Mouse (Mus musculus) gastrocnemius, postnatal 36 days (tissue): ENCODE results near the gene Dhx38. TPM values are rescaled to one million over a fixed set of nuclear protein-coding genes. Genes with fewer than 3 reads are reported as not detected.
A peak's percentile ranks its signal among the peaks of the same experiment; 100 is the strongest.

Experiments used
- DNase-seq, 2 experiments: peaks; one replicate each; pipeline ENCODE4 v3.0.0; 2022
- intact Hi-C: fragments of 180-260 bp; cut with DNase I; formaldehyde crosslinking; loops from one replicate; pipeline ENCODE4 v1.15.1; 2025
- long read RNA-seq, 2 experiments: library from polyadenylated mRNA; stranded (forward); transcript quantifications; one replicate each; pipeline ENCODE4 v2.0.0; 2021
- total RNA-seq, 2 experiments: library from RNA; stranded (reverse); gene quantifications; 2 replicates each; pipeline ENCODE4 v1.2.3; 2021

The Dhx38 gene
- total RNA-seq: 1 to 10 TPM; 8.8 to 9.8 TPM
- long read RNA-seq, experiment 1, full-length matches to known transcripts: 1 of 4 reads
- long read RNA-seq, experiment 1, partial matches to known transcripts: 2 of 4 reads
- long read RNA-seq, experiment 1, other reads (novel, unspliced or antisense): 1 of 4 reads
- long read RNA-seq, experiment 2, partial matches to known transcripts: 6 of 8 reads
- long read RNA-seq, experiment 2, other reads (novel, unspliced or antisense): 2 of 8 reads

- peak; percentile 96 to 98 for DNase-seq
- intact Hi-C loops: loop anchor here (2.0 kb wide), 1 partner anchor 41 kb away; no protein-coding TSS in a partner anchor
Observed at GRCm38 (mm10) chr8:109565498-109566333, at the start of gene Dhx38, which contains the start of gene Txnl4b. Dhx38 (minus strand) TSS chr8:109565861. Txnl4b (plus strand) TSS chr8:109565892.

GRCm38 (mm10) chr8:109614243-109615210, 48.9 kb upstream of the Dhx38 start, which contains the start of gene Pkd1l3:
Pkd1l3 (plus strand) TSS chr8:109614517.
- intact Hi-C loops: no loop called here
- no peak for DNase-seq

- intact Hi-C loops: no loop called here
- peak in 1 of 2 experiments; percentile 26 for DNase-seq
Observed at GRCm38 (mm10) chr8:109609153-109609502, 43.5 kb upstream of the Dhx38 start.

GRCm38 (mm10) chr8:109608271-109609152, 42.9 kb upstream of the Dhx38 start, which contains the start of gene Dhodh:
Dhodh (minus strand) TSS chr8:109608673.
- intact Hi-C loops: no loop called here

GRCm38 (mm10) chr8:109607650-109608049, 42.0 kb upstream of the Dhx38 start:
- intact Hi-C loops: loop anchor here (2.0 kb wide), 1 partner anchor 41 kb away; no protein-coding TSS in a partner anchor
- no peak for DNase-seq

More at GRCm38 (mm10) chr8:109608271-109609152, 42.9 kb upstream of the Dhx38 start, which contains the start of gene Dhodh:
- DNase-seq: peak; percentile 94 to 95

GRCm38 (mm10) chr8:109606725-109607124, 41.1 kb upstream of the Dhx38 start:
- no peak for DNase-seq
- intact Hi-C loops: loop anchor here (2.0 kb wide), 1 partner anchor 40 kb away; no protein-coding TSS in a partner anchor

GRCm38 (mm10) chr8:109595854-109596253, 30.2 kb upstream of the Dhx38 start:
- intact Hi-C loops: no loop called here
- DNase-seq: peak in 1 of 2 experiments; percentile 33

- intact Hi-C loops: no loop called here
- no peak for DNase-seq
Observed at GRCm38 (mm10) chr8:109593117-109593788, 27.6 kb upstream of the Dhx38 start.

GRCm38 (mm10) chr8:109592164-109592563, 26.5 kb upstream of the Dhx38 start:
- no peak for DNase-seq
- intact Hi-C loops: no loop called here

GRCm38 (mm10) chr8:109591367-109591766, 25.7 kb upstream of the Dhx38 start:
- intact Hi-C loops: no loop called here
- DNase-seq: no peak

- intact Hi-C loops: no loop called here
- DNase-seq: no peak
Observed at GRCm38 (mm10) chr8:109590901-109591300, 25.2 kb upstream of the Dhx38 start.

GRCm38 (mm10) chr8:109586972-109587504, 21.4 kb upstream of the Dhx38 start:
- intact Hi-C loops: no loop called here
- no peak for DNase-seq

- intact Hi-C loops: no loop called here
- DNase-seq: no peak
Observed at GRCm38 (mm10) chr8:109585652-109586051, 20.0 kb upstream of the Dhx38 start.

GRCm38 (mm10) chr8:109584830-109585229, 19.2 kb upstream of the Dhx38 start:
- intact Hi-C loops: no loop called here
- no peak for DNase-seq

- intact Hi-C loops: no loop called here
- DNase-seq: no peak
Observed at GRCm38 (mm10) chr8:109584293-109584692, 18.6 kb upstream of the Dhx38 start.

- intact Hi-C loops: no loop called here
- DNase-seq: no peak
Observed at GRCm38 (mm10) chr8:109578900-109579301, 13.2 kb upstream of the Dhx38 start, which contains the start of gene Hp. Hp (minus strand) TSS chr8:109579172.

GRCm38 (mm10) chr8:109576311-109576710, 10.7 kb upstream of the Dhx38 start:
- no peak for DNase-seq
- intact Hi-C loops: no loop called here

- DNase-seq: no peak
- intact Hi-C loops: no loop called here
Observed at GRCm38 (mm10) chr8:109571139-109571538, 5.5 kb upstream of the Dhx38 start.
